Mouse (Mus musculus) testis, adult 2 months (tissue): ENCODE data around the gene Tmem209. TPM values are rescaled to one million over a fixed set of nuclear protein-coding genes. Genes with fewer than 3 reads are reported as not detected.
A peak's percentile ranks its signal among the peaks of the same experiment; 100 is the strongest.

Experiments used
- H3K27ac ChIP-seq: fragments of 200-500 bp; 2 replicates; pipeline ENCODE4 v1.5.1; 2012; ENCODE audit warnings: low read depth, low read length; ENCODE audit not compliant: control insufficient read depth, insufficient read depth
- H3K27me3 ChIP-seq: fragments of 200-500 bp; 2 replicates; pipeline ENCODE4 v1.6.1; 2012; ENCODE audit warnings: mild to moderate bottlenecking, low read length, moderate library complexity; ENCODE audit not compliant: control insufficient read depth, insufficient read depth
- H3K36me3 ChIP-seq: fragments of 200-500 bp; 2 replicates; pipeline ENCODE4 v1.6.1; 2012; ENCODE audit warnings: mild to moderate bottlenecking, low read length; ENCODE audit not compliant: control insufficient read depth, insufficient read depth
- H3K4me1 ChIP-seq: fragments of 200-500 bp; 2 replicates; pipeline ENCODE4 v1.6.1; 2012; ENCODE audit warnings: low read length; ENCODE audit not compliant: control insufficient read depth, insufficient read depth
- H3K4me3 ChIP-seq: fragments of 200-500 bp; 2 replicates; pipeline ENCODE4 v1.5.1; 2012; ENCODE audit warnings: low read depth, mild to moderate bottlenecking, low read length, moderate library complexity, mixed read lengths; ENCODE audit not compliant: control insufficient read depth
- CTCF ChIP-seq: fragments of 200-500 bp; IDR thresholded peaks from 2 replicates; pipeline ENCODE4 v1.5.1; 2012; ENCODE audit warnings: low read depth, mild to moderate bottlenecking, inconsistent platforms, low read length, moderate library complexity; ENCODE audit not compliant: control insufficient read depth, insufficient read depth, insufficient replicate concordance
- POLR2A ChIP-seq: fragments of 200-500 bp; IDR thresholded peaks from 2 replicates; pipeline ENCODE4 v1.6.1; 2012; ENCODE audit warnings: low read depth, mild to moderate bottlenecking, inconsistent platforms, low read length, moderate library complexity; ENCODE audit not compliant: control insufficient read depth
- polyA plus RNA-seq: library from polyadenylated mRNA; depleted of rRNA; stranded (reverse); fragments of >200 nt; gene quantifications from 2 replicates; pipeline ENCODE4 v1.2.3, GENCODE M21; 2012

The Tmem209 gene
- polyA plus RNA-seq, 1 experiment = 92.3 TPM

DNA sequence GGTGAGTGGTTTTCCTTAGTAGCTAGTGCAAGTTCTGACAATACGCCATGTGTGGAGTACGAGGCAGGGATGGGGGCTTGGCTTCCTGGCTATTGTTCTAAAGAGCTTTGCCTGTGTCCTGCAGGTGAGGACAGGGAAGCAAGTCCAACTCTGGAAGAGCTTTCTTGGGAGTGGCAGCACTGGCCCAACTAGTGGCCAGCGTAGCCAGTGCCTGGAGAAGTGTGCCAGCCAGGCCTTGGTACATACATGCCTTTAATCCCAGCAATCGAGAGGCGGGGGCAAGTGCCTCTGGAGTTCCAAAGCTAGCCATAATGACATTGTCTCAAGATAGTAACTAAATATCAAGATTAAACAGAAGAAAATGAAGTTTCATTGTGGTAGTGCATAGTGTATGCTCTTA, 708 bp upstream of the Tmem209 start:
- Histone ChIP-seq H3K27me3 (no peaks in the 10 kb centered on the region), H3K36me3 (no peaks in the 10 kb centered on the region; the same call in none of the 2 replicates), H3K27ac (peak overlapping the region; percentile 92), H3K4me3 (peak overlapping the region; percentile 91), H3K4me1 (peaks cover 3% of the 10 kb centered on the region)
- TF ChIP-seq POLR2A = no peak
- TF ChIP-seq CTCF = no peak

DNA sequence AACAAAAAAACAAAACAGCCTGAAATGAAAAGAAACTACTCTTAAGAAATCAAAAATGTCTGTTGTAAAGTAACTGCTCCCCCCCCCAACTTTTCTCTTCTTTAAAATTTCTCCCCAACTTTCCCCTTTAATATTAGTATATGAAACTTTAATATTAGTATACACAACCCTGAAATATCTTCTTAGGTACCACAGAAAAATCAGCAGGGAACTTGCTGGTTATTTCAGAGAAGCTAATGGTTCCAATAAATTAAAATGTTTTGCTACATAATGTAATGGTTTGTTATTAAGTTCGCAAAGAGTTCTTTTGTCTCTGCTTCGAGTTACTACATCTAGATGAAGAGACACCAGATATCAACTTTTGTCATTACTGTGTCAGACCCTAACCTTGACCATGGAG, 759 bp downstream of the Tmem209 start:
- TF ChIP-seq POLR2A = no peak
- TF ChIP-seq CTCF = no peak

DNA sequence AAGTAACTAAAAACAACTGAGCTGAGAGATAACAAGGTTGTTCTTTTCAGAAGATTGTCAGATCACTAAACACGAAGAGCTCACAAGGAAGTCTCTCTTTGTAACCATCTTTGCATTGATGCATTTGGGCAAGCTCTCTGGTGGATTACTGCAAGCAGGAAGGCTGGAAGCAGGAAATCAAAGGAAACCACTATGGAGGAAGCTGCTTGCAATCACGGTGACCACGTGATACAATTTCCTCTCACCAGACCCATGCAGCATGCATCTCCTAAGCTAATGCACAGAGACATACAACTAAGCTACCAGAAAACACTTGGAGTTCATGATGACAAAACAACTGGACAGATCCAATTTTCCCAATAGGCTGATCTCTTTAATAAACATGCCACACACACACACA, 10.5 kb downstream of the Tmem209 start:
- Histone ChIP-seq H3K27me3 (no peaks in the 10 kb centered on the region), H3K27ac (no peak overlapping the region), H3K4me3 (no peak overlapping the region), H3K36me3 (peaks cover 5% of the 10 kb centered on the region), H3K4me1 (no peaks in the 10 kb centered on the region)
- TF ChIP-seq CTCF (no peak), POLR2A (no peak)

More for the DNA sequence above, 759 bp downstream of the Tmem209 start:
- no peaks in the 10 kb centered on the region for H3K27me3 ChIP-seq
- H3K36me3 ChIP-seq = no peaks in the 10 kb centered on the region; the same call in 1 of the 2 replicates
- peak overlapping the region; percentile 96 for H3K27ac ChIP-seq
- peaks cover 3% of the 10 kb centered on the region for H3K4me1 ChIP-seq
- peak overlapping the region; percentile 91 for H3K4me3 ChIP-seq

DNA sequence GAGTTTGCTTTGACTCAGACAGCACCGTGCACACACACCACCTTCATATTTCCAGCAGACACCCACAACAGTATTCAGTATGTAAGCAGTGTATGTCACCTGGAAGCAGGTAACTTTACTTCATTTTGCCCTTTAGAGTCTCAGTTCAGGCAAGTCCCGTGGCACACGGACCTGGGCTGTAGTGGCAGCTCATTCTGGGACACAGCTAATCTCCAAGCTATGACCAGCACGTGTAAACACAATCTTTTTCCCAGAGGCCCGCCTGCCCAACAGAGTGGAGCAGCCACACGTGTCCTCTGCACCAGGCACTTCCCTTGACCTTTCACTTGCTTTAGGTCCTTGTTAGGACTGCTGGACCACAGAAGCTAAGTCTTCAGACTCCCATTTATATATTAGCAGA, 23.1 kb downstream of the Tmem209 start:
- peaks cover 3% of the 10 kb centered on the region; the same call in 1 of the 2 replicates for H3K36me3 ChIP-seq
- no peaks in the 10 kb centered on the region for H3K27me3 ChIP-seq
- TF ChIP-seq CTCF (no peak), POLR2A (no peak)
- no peak overlapping the region for H3K4me3 ChIP-seq
- no peaks in the 10 kb centered on the region for H3K4me1 ChIP-seq
- no peak overlapping the region for H3K27ac ChIP-seq

DNA sequence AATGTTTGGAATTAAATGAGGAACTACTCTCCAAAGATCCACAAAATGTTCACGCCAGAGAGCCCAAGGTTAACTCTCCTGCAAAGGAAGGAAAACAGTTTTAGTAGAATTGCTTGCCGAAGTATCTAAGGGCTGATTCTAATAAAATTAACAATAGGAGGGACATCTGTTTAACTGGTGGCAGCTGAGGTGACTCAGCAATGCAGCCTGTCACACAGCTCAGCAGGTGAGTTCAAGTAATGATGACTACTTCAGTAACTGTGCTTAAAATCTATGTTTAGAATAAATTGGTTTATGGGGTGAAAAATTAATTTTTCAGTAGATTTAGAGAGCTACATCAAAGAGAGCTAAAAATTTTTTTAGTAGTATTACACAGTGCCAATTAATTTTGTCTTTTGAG, 26.7 kb downstream of the Tmem209 start:
- TF ChIP-seq CTCF (no peak), POLR2A (no peak)
- H3K27me3 ChIP-seq = no peaks in the 10 kb centered on the region
- no peak overlapping the region for H3K4me3 ChIP-seq
- peaks cover 3% of the 10 kb centered on the region; the same call in 1 of the 2 replicates for H3K36me3 ChIP-seq
- H3K27ac ChIP-seq = no peak overlapping the region
- no peaks in the 10 kb centered on the region for H3K4me1 ChIP-seq

DNA sequence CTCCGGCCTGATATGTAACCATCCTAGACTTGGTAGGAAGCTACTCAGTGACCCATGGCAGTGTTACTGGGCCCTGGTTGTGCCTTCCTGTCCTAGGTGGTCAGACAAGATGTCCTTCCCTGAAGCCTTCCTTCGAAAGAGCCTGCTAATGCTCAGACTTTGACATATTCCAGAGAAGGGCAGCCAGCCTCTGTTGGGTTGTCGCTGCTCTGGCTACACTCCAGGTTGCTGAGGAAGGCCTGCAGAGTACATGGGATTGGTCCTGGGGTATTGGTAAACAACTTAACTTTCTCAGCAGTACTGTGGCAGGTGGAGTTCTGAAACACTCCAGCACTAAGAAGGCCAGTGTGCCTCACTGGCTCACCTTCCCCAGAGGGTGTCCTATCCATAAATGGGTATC, 30.2 kb downstream of the Tmem209 start:
- Histone ChIP-seq H3K36me3 (peaks cover 3% of the 10 kb centered on the region; the same call in 1 of the 2 replicates), H3K4me1 (no peaks in the 10 kb centered on the region), H3K27me3 (no peaks in the 10 kb centered on the region), H3K27ac (no peak overlapping the region), H3K4me3 (no peak overlapping the region)
- TF ChIP-seq POLR2A (no peak), CTCF (no peak)

DNA sequence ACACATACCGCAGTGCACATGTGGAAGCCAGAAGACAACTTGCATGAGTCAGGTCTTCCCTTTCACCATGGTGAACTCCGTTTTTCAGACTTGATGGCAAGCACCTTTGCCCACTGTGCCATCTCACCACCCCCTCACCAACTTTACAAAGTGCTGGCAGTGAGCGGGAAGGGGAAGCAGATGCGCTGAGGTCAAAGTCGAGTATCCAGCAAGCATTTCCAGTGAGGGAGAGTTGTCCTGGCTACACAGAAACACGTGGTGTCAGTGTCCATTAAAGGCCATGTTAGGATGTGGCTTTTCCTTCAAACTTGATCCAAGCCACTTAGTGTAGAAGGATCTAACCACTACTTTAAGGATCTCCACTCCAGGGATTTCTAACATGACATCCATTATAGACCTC, 31.8 kb downstream of the Tmem209 start:
- Histone ChIP-seq H3K27me3 (no peaks in the 10 kb centered on the region), H3K4me1 (no peaks in the 10 kb centered on the region), H3K4me3 (no peak overlapping the region), H3K36me3 (peaks cover 3% of the 10 kb centered on the region; the same call in 1 of the 2 replicates), H3K27ac (no peak overlapping the region)
- TF ChIP-seq POLR2A (no peak), CTCF (no peak)

DNA sequence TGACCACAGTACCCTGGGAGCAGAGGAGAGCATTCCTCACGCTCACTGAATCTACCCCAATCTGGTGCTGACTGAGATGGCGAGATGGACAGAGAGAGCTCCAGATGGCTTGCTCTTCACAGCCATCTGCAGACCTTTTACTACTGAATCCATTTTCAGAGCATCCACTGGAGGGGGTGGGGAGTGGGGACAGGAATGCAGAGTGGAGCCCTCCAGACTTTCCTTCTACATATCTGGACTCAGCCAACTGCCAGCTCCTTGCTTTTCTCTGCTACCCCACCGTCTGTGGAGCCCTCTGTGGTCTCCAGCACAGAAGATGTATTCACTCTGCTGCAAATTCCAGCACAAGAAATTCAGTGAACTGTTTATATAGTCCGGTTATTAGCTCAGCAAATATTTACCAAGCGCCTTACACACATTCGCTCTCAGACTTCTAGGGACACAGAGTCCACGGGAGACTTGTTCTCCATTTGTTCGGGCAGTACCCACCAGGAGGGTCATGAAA, 32.3 kb downstream of the Tmem209 start:
- no peak overlapping the region for H3K4me3 ChIP-seq
- no peaks in the 10 kb centered on the region for H3K4me1 ChIP-seq
- TF ChIP-seq CTCF (no peak), POLR2A (no peak)
- no peaks in the 10 kb centered on the region; the same call in 1 of the 2 replicates for H3K36me3 ChIP-seq
- H3K27ac ChIP-seq = no peak overlapping the region
- no peaks in the 10 kb centered on the region for H3K27me3 ChIP-seq
